Mouse (Mus musculus) testis, adult 2 months (tissue): ENCODE data around the gene C1qtnf1.

Experiments
- CTCF ChIP-seq: fragments of 200-500 bp; IDR thresholded peaks from 2 replicates; pipeline ENCODE4 v1.5.1; 2012; ENCODE audit warnings: low read depth, mild to moderate bottlenecking, inconsistent platforms, low read length, moderate library complexity; ENCODE audit not compliant: control insufficient read depth, insufficient read depth, insufficient replicate concordance
- POLR2A ChIP-seq: fragments of 200-500 bp; IDR thresholded peaks from 2 replicates; pipeline ENCODE4 v1.6.1; 2012; ENCODE audit warnings: low read depth, mild to moderate bottlenecking, inconsistent platforms, low read length, moderate library complexity; ENCODE audit not compliant: control insufficient read depth

DNA sequence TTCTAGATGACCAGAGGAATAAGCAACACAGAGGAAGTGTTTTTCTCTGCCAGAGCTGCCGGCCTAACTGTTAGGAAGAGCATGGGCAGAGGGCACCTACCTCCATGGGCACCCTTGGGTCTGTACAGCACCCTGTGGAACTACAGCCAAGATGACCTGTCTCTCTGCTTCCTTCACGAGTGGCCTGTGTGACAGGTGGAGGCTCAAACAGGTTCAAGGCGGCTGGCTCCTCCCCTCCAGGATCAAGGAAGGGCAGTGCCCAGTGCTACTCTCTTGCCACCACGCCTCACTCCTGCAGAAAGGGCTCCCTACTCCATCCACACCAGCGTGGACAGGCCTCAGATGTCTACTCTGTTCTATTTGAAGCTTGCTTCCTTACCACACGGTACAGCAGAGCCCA, 12.4 kb upstream of the C1qtnf1 start:
- TF ChIP-seq POLR2A (no peak), CTCF (no peak)
